Mouse (Mus musculus): ENCODE measurements around the gene Krtap11-1.

DNA sequence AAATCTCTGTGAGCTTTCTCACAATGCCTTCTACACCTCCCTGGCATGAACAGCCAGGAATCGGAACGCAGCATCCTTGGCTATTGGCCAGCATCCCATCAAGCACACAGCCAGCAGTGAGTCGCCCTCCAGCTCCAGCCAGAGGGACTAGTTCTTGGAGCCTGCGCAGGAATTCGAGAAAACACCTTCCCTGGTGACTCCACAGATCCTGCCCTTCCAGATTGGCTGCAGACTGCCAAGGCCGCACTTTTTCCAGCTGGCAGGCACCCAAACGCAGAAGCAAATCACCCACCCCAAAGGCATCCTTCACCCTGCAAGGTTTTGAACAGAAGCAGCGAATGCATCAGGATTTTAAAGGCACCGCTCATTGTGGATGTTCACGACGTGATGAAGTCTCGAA is 42.7 kb upstream of the Krtap11-1 start:
- TF ChIP-seq CTCF (IDR thresholded peaks at IDR 0.05; ENCODE audit: low read depth, low read length) (no peak), POLR2A (IDR thresholded peaks at IDR 0.05; ENCODE audit: borderline replicate concordance, low read depth, low read length) (no peak)

All from bone marrow macrophage, adult 2 months (primary cell).